Mouse (Mus musculus) cerebellum, adult 2 months (tissue): ENCODE measurements around the gene Sycn.

Experiments used
- CTCF ChIP-seq: fragments of 200-500 bp; IDR thresholded peaks from 2 replicates; pipeline ENCODE4 v1.5.1; 2011; ENCODE audit warnings: low read depth, mild to moderate bottlenecking, control low read depth, low read length, moderate library complexity, borderline replicate concordance; ENCODE audit not compliant: insufficient read depth
- POLR2A ChIP-seq: fragments of 200-500 bp; IDR thresholded peaks from 2 replicates; pipeline ENCODE4 v1.6.1; 2011; ENCODE audit warnings: low read length, control low read depth, borderline replicate concordance; ENCODE audit not compliant: insufficient read depth

GRCm38 (mm10) chr7:28587644-28588043 lies 47.0 kb downstream of the Sycn start:
- no peak for TF ChIP-seq POLR2A
- no peak for TF ChIP-seq CTCF
